Mouse (Mus musculus) thymus, adult 2 months (tissue): ENCODE measurements around the gene Rtkn.

Source experiments
- CTCF ChIP-seq: fragments of 200-500 bp; IDR thresholded peaks from 2 replicates; pipeline ENCODE4 v1.5.1; 2012; ENCODE audit warnings: mild to moderate bottlenecking, control low read depth, low read length, moderate library complexity, borderline replicate concordance; ENCODE audit not compliant: control insufficient read depth, poor library complexity, insufficient read depth; ENCODE audit errors: extremely low read depth
- POLR2A ChIP-seq: fragments of 200-500 bp; IDR thresholded peaks from 2 replicates; pipeline ENCODE4 v1.6.1; 2012; ENCODE audit warnings: mild to moderate bottlenecking, low read length, control low read depth, moderate library complexity; ENCODE audit not compliant: control insufficient read depth, poor library complexity, insufficient read depth; ENCODE audit errors: extremely low read depth

DNA sequence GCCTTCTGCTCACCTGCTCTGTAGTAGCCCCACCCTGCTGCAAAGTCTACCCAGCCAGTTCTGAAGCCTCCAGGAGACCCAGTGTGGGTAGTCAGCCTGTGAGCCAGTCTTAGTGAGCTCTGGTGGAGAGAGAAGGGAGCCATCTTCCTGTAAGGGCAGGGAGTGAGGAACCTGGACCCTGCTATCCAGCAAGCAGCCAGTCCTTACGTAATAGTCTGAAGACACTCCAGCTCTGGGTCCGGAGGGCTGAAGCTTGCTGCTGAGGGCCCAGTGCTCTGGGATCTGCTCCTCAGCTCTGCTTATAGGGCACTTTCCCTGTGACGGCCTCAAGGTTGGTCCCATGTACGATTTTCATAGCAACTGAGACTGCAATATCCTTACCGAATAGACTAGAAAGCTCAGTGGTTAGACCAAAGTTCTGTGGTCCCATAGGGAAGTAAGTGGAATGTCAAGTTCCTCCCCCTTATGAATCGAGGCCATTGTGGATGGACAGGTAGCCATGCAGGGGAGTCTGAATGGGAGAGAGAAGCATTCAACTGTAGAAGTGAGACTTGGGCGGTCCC lies at the start of gene Rtkn:
- no peak for TF ChIP-seq CTCF
- no peak for TF ChIP-seq POLR2A
